Mouse (Mus musculus): ENCODE measurements around the gene Rnf224.

DNA sequence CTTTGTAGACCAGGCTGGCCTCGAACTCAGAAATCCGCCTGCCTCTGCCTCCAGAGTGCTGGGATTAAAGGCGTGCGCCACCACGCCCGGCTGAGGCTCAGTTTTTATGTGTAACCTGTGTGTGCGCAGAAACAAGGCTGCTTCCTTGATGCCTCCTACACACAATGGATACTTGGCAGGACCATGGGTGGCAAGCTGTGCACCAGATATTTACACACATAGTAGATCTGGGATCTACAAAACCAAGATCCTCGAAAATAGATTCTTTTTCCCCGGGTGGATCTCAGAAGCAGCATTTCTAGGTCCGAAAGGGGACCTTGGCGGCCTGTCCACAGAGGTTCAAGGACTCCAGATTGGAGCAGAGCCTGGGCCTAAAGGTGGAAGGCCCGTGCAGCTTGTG lies 25.3 kb upstream of the Rnf224 start:
- TF ChIP-seq CTCF (IDR thresholded peaks at IDR 0.05; ENCODE audit: low read depth, low read length) (no peak), POLR2AphosphoS5 (IDR thresholded peaks at IDR 0.05; ENCODE audit: insufficient replicate concordance, low read depth, low read length) (no peak), TAL1 (conservative IDR thresholded peaks at IDR 0.05; ENCODE audit: low read depth, low read length) (no peak)

Measured in G1E (cell line).